Mouse (Mus musculus) limb, embryonic 15.5 days (tissue): ENCODE measurements around the gene Wfdc1. TPM values are rescaled to one million over a fixed set of nuclear protein-coding genes. Genes with fewer than 3 reads are reported as not detected.

Experiments
- ATAC-seq: fragments of 200-750 bp; cut with Nextera tagmentation; 2 replicates; pipeline ENCODE4 v1.8.0; 2017; ENCODE audit warnings: low read depth, moderate TSS enrichment; ENCODE audit not compliant: insufficient number of reproducible peaks, low FRiP score, low TSS enrichment
- H3K27ac ChIP-seq: fragments of 300-500 bp; sonication (generic); 2 replicates; pipeline ENCODE4 v1.5.1; 2015; ENCODE audit warnings: moderate library complexity, mild to moderate bottlenecking, inconsistent platforms
- H3K27me3 ChIP-seq: fragments of 300-500 bp; sonication (generic); 2 replicates; pipeline ENCODE4 v1.6.1; 2015; ENCODE audit warnings: inconsistent platforms
- H3K36me3 ChIP-seq: fragments of 300-500 bp; sonication (generic); 2 replicates; pipeline ENCODE4 v1.6.1; 2015; ENCODE audit warnings: inconsistent platforms
- H3K4me1 ChIP-seq: fragments of 300-500 bp; sonication (generic); 2 replicates; pipeline ENCODE4 v1.6.1; 2015; ENCODE audit warnings: inconsistent platforms
- H3K4me2 ChIP-seq: fragments of 300-500 bp; sonication (generic); 2 replicates; pipeline ENCODE4 v1.6.1; 2015; ENCODE audit warnings: mild to moderate bottlenecking, inconsistent platforms
- H3K4me3 ChIP-seq: fragments of 300-500 bp; sonication (generic); 2 replicates; pipeline ENCODE4 v1.5.1; 2015; ENCODE audit warnings: mild to moderate bottlenecking, inconsistent platforms
- H3K9ac ChIP-seq: fragments of 300-500 bp; sonication (generic); 2 replicates; pipeline ENCODE4 v1.6.1; 2015; ENCODE audit warnings: inconsistent platforms
- H3K9me3 ChIP-seq: fragments of 300-500 bp; sonication (generic); 2 replicates; pipeline ENCODE4 v1.6.1; 2016; ENCODE audit warnings: inconsistent platforms
- WGBS: fragments of 180-500 bp; shearing (Covaris S2); methylation state at CpG from one replicate; pipeline ENCODE4 v1.1.7; 2015; 5-methylcytosine and 5-hydroxymethylcytosine counted together
- polyA plus RNA-seq: library from polyadenylated mRNA; unstranded; fragments of >200 nt; fragmentation: Nextera tagmentation; extraction: Ambion mirVana; gene quantifications from 2 replicates; pipeline ENCODE4 v1.2.1, GENCODE M21; 2015

Wfdc1 gene
- polyA plus RNA-seq, 1 experiment from 2014 or later: 1.5 TPM

GRCm38 (mm10) chr8:119627613-119628359 is 38.4 kb upstream of the Wfdc1 start:
- no peak overlapping the region for H3K4me2 ChIP-seq
- H3K27me3 ChIP-seq: peaks cover 5% of the 10 kb centered on the region
- H3K9ac ChIP-seq: no peak overlapping the region
- ATAC-seq: no peak
- no peaks in the 10 kb centered on the region for H3K9me3 ChIP-seq
- H3K27ac ChIP-seq: no peak overlapping the region
- H3K4me1 ChIP-seq: no peaks in the 10 kb centered on the region
- H3K4me3 ChIP-seq: no peak overlapping the region
- H3K36me3 ChIP-seq: no peaks in the 10 kb centered on the region
- WGBS: 16% methylated on average over 10 of the region's 10 CpGs

GRCm38 (mm10) chr8:119630841-119631240 is 35.3 kb upstream of the Wfdc1 start:
- Histone ChIP-seq H3K9ac (no peak overlapping the region), H3K36me3 (no peaks in the 10 kb centered on the region), H3K4me3 (no peak overlapping the region), H3K4me1 (peaks cover 14% of the 10 kb centered on the region), H3K27me3 (peaks cover 20% of the 10 kb centered on the region), H3K9me3 (no peaks in the 10 kb centered on the region), H3K27ac (no peak overlapping the region), H3K4me2 (no peak overlapping the region)
- ATAC-seq: no peak
- 42% methylated on average over 3 of the region's 3 CpGs for WGBS

- 75% methylated on average over 9 of the region's 9 CpGs for WGBS
- no peak overlapping the region for H3K27ac ChIP-seq
- H3K4me2 ChIP-seq: no peak overlapping the region
- no peak for ATAC-seq
- H3K9me3 ChIP-seq: no peaks in the 10 kb centered on the region
- H3K4me1 ChIP-seq: peaks cover 16% of the 10 kb centered on the region
- peaks cover 20% of the 10 kb centered on the region for H3K27me3 ChIP-seq
- no peak overlapping the region for H3K9ac ChIP-seq
- H3K36me3 ChIP-seq: no peaks in the 10 kb centered on the region
- no peak overlapping the region for H3K4me3 ChIP-seq
Measured at GRCm38 (mm10) chr8:119632246-119632645, 33.9 kb upstream of the Wfdc1 start.

- no peak overlapping the region for H3K4me3 ChIP-seq
- H3K9ac ChIP-seq: no peak overlapping the region
- no peaks in the 10 kb centered on the region for H3K9me3 ChIP-seq
- WGBS: 47% methylated on average over 29 of the region's 29 CpGs
- peaks cover 16% of the 10 kb centered on the region for H3K4me1 ChIP-seq
- H3K27ac ChIP-seq: no peak overlapping the region
- no peaks in the 10 kb centered on the region for H3K36me3 ChIP-seq
- peaks cover 20% of the 10 kb centered on the region for H3K27me3 ChIP-seq
- H3K4me2 ChIP-seq: no peak overlapping the region
- ATAC-seq: no peak
Measured at GRCm38 (mm10) chr8:119632909-119633308, 33.3 kb upstream of the Wfdc1 start.

GRCm38 (mm10) chr8:119634616-119635336 is 31.4 kb upstream of the Wfdc1 start:
- Histone ChIP-seq H3K36me3 (no peaks in the 10 kb centered on the region), H3K27me3 (peaks cover 18% of the 10 kb centered on the region), H3K4me3 (no peak overlapping the region), H3K4me2 (no peak overlapping the region), H3K9ac (no peak overlapping the region), H3K9me3 (no peaks in the 10 kb centered on the region), H3K4me1 (peaks cover 16% of the 10 kb centered on the region), H3K27ac (peak overlapping the region; percentile 59; the same call in 1 of the 2 replicates)
- peak; percentile 36; the same call in 1 of the 2 replicates for ATAC-seq
- 25% methylated on average over 14 of the region's 14 CpGs for WGBS

GRCm38 (mm10) chr8:119635378-119635777 is 30.8 kb upstream of the Wfdc1 start, which contains the start of gene Kcng4:
Gene Kcng4, minus strand, starts transcription at chr8:119635680.
- no peak within 1 kb of the TSS for H3K9ac ChIP-seq
- no peaks in the 10 kb centered on the region for H3K36me3 ChIP-seq
- no peak within 1 kb of the TSS for H3K4me3 ChIP-seq
- no peaks in the 10 kb centered on the region for H3K9me3 ChIP-seq
- H3K27me3 ChIP-seq: peaks cover 18% of the 10 kb centered on the region
- no peak for ATAC-seq
- WGBS: 46% methylated on average over 6 of the region's 6 CpGs
- H3K27ac ChIP-seq: peak within 1 kb of the TSS; percentile 59; the same call in 1 of the 2 replicates
- H3K4me2 ChIP-seq: no peak within 1 kb of the TSS
- H3K4me1 ChIP-seq: peaks cover 16% of the 10 kb centered on the region

- H3K27ac ChIP-seq: no peak overlapping the region
- no peaks in the 10 kb centered on the region for H3K36me3 ChIP-seq
- peaks cover 16% of the 10 kb centered on the region for H3K4me1 ChIP-seq
- peaks cover 18% of the 10 kb centered on the region for H3K27me3 ChIP-seq
- H3K4me2 ChIP-seq: no peak overlapping the region
- no peak overlapping the region for H3K4me3 ChIP-seq
- no peak overlapping the region for H3K9ac ChIP-seq
- ATAC-seq: no peak
- no peaks in the 10 kb centered on the region for H3K9me3 ChIP-seq
- WGBS: 57% methylated on average over 2 of the region's 2 CpGs
Measured at GRCm38 (mm10) chr8:119635958-119636357, 30.2 kb upstream of the Wfdc1 start.

GRCm38 (mm10) chr8:119636766-119637165 is 29.4 kb upstream of the Wfdc1 start:
- ATAC-seq: no peak
- Histone ChIP-seq H3K36me3 (no peaks in the 10 kb centered on the region), H3K9me3 (no peaks in the 10 kb centered on the region), H3K27me3 (peaks cover 18% of the 10 kb centered on the region), H3K4me3 (no peak overlapping the region), H3K4me2 (no peak overlapping the region), H3K9ac (no peak overlapping the region), H3K27ac (no peak overlapping the region), H3K4me1 (peaks cover 16% of the 10 kb centered on the region)
- 49% methylated on average over 7 of the region's 7 CpGs for WGBS

GRCm38 (mm10) chr8:119637381-119637780 is 28.8 kb upstream of the Wfdc1 start:
- Histone ChIP-seq H3K9me3 (no peaks in the 10 kb centered on the region), H3K9ac (no peak overlapping the region), H3K4me2 (no peak overlapping the region), H3K4me3 (no peak overlapping the region), H3K36me3 (no peaks in the 10 kb centered on the region), H3K4me1 (peaks cover 16% of the 10 kb centered on the region), H3K27ac (no peak overlapping the region), H3K27me3 (peaks cover 18% of the 10 kb centered on the region)
- no peak for ATAC-seq
- WGBS: 81% methylated on average over 4 of the region's 4 CpGs

GRCm38 (mm10) chr8:119638261-119638660 is 27.9 kb upstream of the Wfdc1 start:
- H3K36me3 ChIP-seq: no peaks in the 10 kb centered on the region
- peaks cover 10% of the 10 kb centered on the region for H3K27me3 ChIP-seq
- H3K4me1 ChIP-seq: peaks cover 16% of the 10 kb centered on the region
- no peak for ATAC-seq
- H3K9ac ChIP-seq: no peak overlapping the region
- no peak overlapping the region for H3K4me3 ChIP-seq
- H3K27ac ChIP-seq: no peak overlapping the region
- no peak overlapping the region for H3K4me2 ChIP-seq
- no peaks in the 10 kb centered on the region for H3K9me3 ChIP-seq
- 73% methylated on average over 6 of the region's 6 CpGs for WGBS

- Histone ChIP-seq H3K27ac (no peak overlapping the region), H3K27me3 (no peaks in the 10 kb centered on the region; the same call in 1 of the 2 replicates), H3K9me3 (no peaks in the 10 kb centered on the region), H3K4me3 (no peak overlapping the region), H3K4me2 (no peak overlapping the region), H3K9ac (no peak overlapping the region), H3K4me1 (peaks cover 14% of the 10 kb centered on the region), H3K36me3 (no peaks in the 10 kb centered on the region)
- WGBS: 31% methylated on average over 7 of the region's 7 CpGs
- no peak for ATAC-seq
Measured at GRCm38 (mm10) chr8:119639798-119640197, 26.4 kb upstream of the Wfdc1 start.

GRCm38 (mm10) chr8:119641058-119641457 is 25.1 kb upstream of the Wfdc1 start:
- 82% methylated on average over 5 of the region's 5 CpGs for WGBS
- 0 out of 2 replicates have a peak, but pooled peaks cover 2% of the 10 kb centered on the region for H3K4me1 ChIP-seq

More at GRCm38 (mm10) chr8:119641058-119641457, 25.1 kb upstream of the Wfdc1 start:
- H3K27ac ChIP-seq: no peak overlapping the region
- no peak overlapping the region for H3K4me2 ChIP-seq
- H3K9ac ChIP-seq: no peak overlapping the region
- H3K27me3 ChIP-seq: no peaks in the 10 kb centered on the region
- no peaks in the 10 kb centered on the region for H3K36me3 ChIP-seq
- H3K4me3 ChIP-seq: no peak overlapping the region
- no peak for ATAC-seq
- H3K9me3 ChIP-seq: no peaks in the 10 kb centered on the region
